Mouse (Mus musculus) olfactory bulb, adult 2 months (tissue): ENCODE data around the gene Alox5ap.

Experiments
- CTCF ChIP-seq: fragments of 200-500 bp; IDR thresholded peaks from 2 replicates; pipeline ENCODE4 v1.5.1; 2012; ENCODE audit warnings: low read depth, mild to moderate bottlenecking, low read length, moderate library complexity; ENCODE audit not compliant: insufficient read depth
- POLR2A ChIP-seq: fragments of 200-500 bp; IDR thresholded peaks from 2 replicates; pipeline ENCODE4 v1.6.1; 2012; ENCODE audit warnings: mild to moderate bottlenecking, low read depth, low read length, moderate library complexity; ENCODE audit not compliant: insufficient read depth

- no peak for TF ChIP-seq CTCF
- TF ChIP-seq POLR2A = no peak
Measured at GRCm38 (mm10) chr5:149283821-149284220, 19.3 kb downstream of the Alox5ap start.
